In genomic region chr8:66860921-66861588, GRCm38 (mm10) we compare ENCODE assay signal across 8 mouse cellular contexts. TPM values are rescaled to one million over a fixed set of nuclear protein-coding genes. Genes with fewer than 3 reads are reported as not detected.
A peak's percentile ranks its signal among the peaks of the same experiment; 100 is the strongest.
DNase-seq lines count a peak whose midpoint lies in the region; ATAC-seq and TF ChIP-seq lines count a peak whose summit lies in the region.

No protein-coding gene starts in this region.

- 1% methylated on average over 38 of the region's 46 CpGs for WGBS in hindbrain, postnatal 0 days
- under 1% methylated on average over 37 of the region's 46 CpGs for WGBS in limb, embryonic 15.5 days
- WGBS in midbrain, embryonic 14.5 days, result under 1% methylated on average over 45 of the region's 46 CpGs
- WGBS in stomach, embryonic 16.5 days, result under 1% methylated on average over 46 of the region's 46 CpGs

- H3K4me2 ChIP-seq in hindbrain, postnatal 0 days (ENCODE audit: low read depth, low read length), result peak overlapping the region; percentile 73
- H3K4me2 ChIP-seq in limb, embryonic 15.5 days, result peak overlapping the region; percentile 88
- H3K4me2 ChIP-seq in midbrain, embryonic 14.5 days (ENCODE audit: low read length), result peak overlapping the region; percentile 84
- H3K4me2 ChIP-seq in stomach, embryonic 16.5 days (ENCODE audit: low read depth, low read length), result peak overlapping the region; percentile 84

- TF ChIP-seq CTCF in gastrocnemius, adult 2 months (IDR thresholded peaks at IDR 0.05), result no peak
- TF ChIP-seq CTCF in hindbrain, postnatal 0 days (IDR thresholded peaks at IDR 0.05; ENCODE audit: low read depth), result no peak

- H3K9ac ChIP-seq in hindbrain, postnatal 0 days (replicated peaks; ENCODE audit: low read length), result peak overlapping the region; percentile 68
- H3K9ac ChIP-seq in limb, embryonic 15.5 days, result peak overlapping the region; percentile 71
- H3K9ac ChIP-seq in midbrain, embryonic 14.5 days (replicated peaks; ENCODE audit: low read length), result peak overlapping the region; percentile 72
- H3K9ac ChIP-seq in stomach, embryonic 16.5 days (ENCODE audit: low read length), result peak overlapping the region; percentile 84

- H3K27ac ChIP-seq in gastrocnemius, adult 2 months, result peak overlapping the region; percentile 79
- H3K27ac ChIP-seq in hindbrain, postnatal 0 days, result no peak overlapping the region
- H3K27ac ChIP-seq in limb, embryonic 15.5 days, result 0 out of 2 replicates have a peak overlapping the region, but pooled peaks have one; percentile 33
- no peak overlapping the region for H3K27ac ChIP-seq in midbrain, embryonic 14.5 days (replicated peaks; ENCODE audit: low read depth, low read length)
- no peak overlapping the region for H3K27ac ChIP-seq in stomach, embryonic 16.5 days (ENCODE audit: low read length)

- H3K36me3 ChIP-seq in hindbrain, postnatal 0 days (ENCODE audit: insufficient read depth, low read length), result no peaks in the 10 kb centered on the region
- H3K36me3 ChIP-seq in limb, embryonic 15.5 days, result no peaks in the 10 kb centered on the region; the same call in 1 of the 2 replicates
- H3K36me3 ChIP-seq in midbrain, embryonic 14.5 days (ENCODE audit: control insufficient read depth, insufficient read depth, low read length), result no peaks in the 10 kb centered on the region
- H3K36me3 ChIP-seq in stomach, embryonic 16.5 days (ENCODE audit: control insufficient read depth, insufficient read depth, low read length), result no peaks in the 10 kb centered on the region

- no peaks in the 10 kb centered on the region for H3K27me3 ChIP-seq in hindbrain, postnatal 0 days (ENCODE audit: insufficient read depth, low read length)
- no peaks in the 10 kb centered on the region for H3K27me3 ChIP-seq in limb, embryonic 15.5 days
- H3K27me3 ChIP-seq in midbrain, embryonic 14.5 days (ENCODE audit: control insufficient read depth, insufficient read depth, low read length), result no peaks in the 10 kb centered on the region
- no peaks in the 10 kb centered on the region for H3K27me3 ChIP-seq in stomach, embryonic 16.5 days (ENCODE audit: control insufficient read depth, insufficient read depth, low read length)

- H3K4me1 ChIP-seq in hindbrain, postnatal 0 days (ENCODE audit: insufficient read depth, low read length), result peaks cover 11% of the 10 kb centered on the region
- peaks cover 13% of the 10 kb centered on the region for H3K4me1 ChIP-seq in limb, embryonic 15.5 days
- H3K4me1 ChIP-seq in midbrain, embryonic 14.5 days (ENCODE audit: control insufficient read depth, insufficient read depth, low read length), result peaks cover 19% of the 10 kb centered on the region
- peaks cover 5% of the 10 kb centered on the region; the same call in 1 of the 2 replicates for H3K4me1 ChIP-seq in stomach, embryonic 16.5 days (ENCODE audit: control insufficient read depth, insufficient read depth, low read length)

- no peaks in the 10 kb centered on the region for H3K9me3 ChIP-seq in hindbrain, postnatal 0 days (ENCODE audit: low read length)
- no peaks in the 10 kb centered on the region for H3K9me3 ChIP-seq in limb, embryonic 15.5 days
- H3K9me3 ChIP-seq in midbrain, embryonic 14.5 days (ENCODE audit: control insufficient read depth, low read length), result no peaks in the 10 kb centered on the region
- H3K9me3 ChIP-seq in stomach, embryonic 16.5 days (replicated peaks; ENCODE audit: control insufficient read depth, low read length), result no peaks in the 10 kb centered on the region

- peak; percentile 50 for ATAC-seq in hindbrain, postnatal 0 days
- no peak; the same call in 1 of the 2 replicates for ATAC-seq in limb, embryonic 15.5 days (ENCODE audit: insufficient number of reproducible peaks, low FRiP score, low TSS enrichment, low read depth)
- ATAC-seq in midbrain, embryonic 14.5 days (ENCODE audit: low FRiP score, low TSS enrichment), result peak; percentile 55
- peak; percentile 60 for ATAC-seq in stomach, embryonic 16.5 days (ENCODE audit: insufficient read depth, low FRiP score)

- DNase-seq in left cerebral cortex, postnatal 14 days (ENCODE audit: low spot score in 2 of 2), result peak; percentile 21 to 33
- DNase-seq in left cerebral cortex, adult 8-10 months (ENCODE audit: low spot score in 2 of 2), result no peak
- DNase-seq in cerebellum, adult 9-10 months, result peak; percentile 15
- DNase-seq in gastrocnemius, adult 2 months, result peak; percentile 53
- DNase-seq in hindbrain, postnatal 0 days (ENCODE audit: low spot score), result peak; percentile 42
- DNase-seq in midbrain, embryonic 14.5 days, result peak; percentile 56

- peak overlapping the region; percentile 70 for H3K4me3 ChIP-seq in gastrocnemius, adult 2 months
- H3K4me3 ChIP-seq in hindbrain, postnatal 0 days (ENCODE audit: low read length), result peak overlapping the region; percentile 82
- H3K4me3 ChIP-seq in limb, embryonic 15.5 days, result peak overlapping the region; percentile 92
- peak overlapping the region; percentile 84 for H3K4me3 ChIP-seq in midbrain, embryonic 14.5 days (replicated peaks; ENCODE audit: low read depth, low read length)
- H3K4me3 ChIP-seq in stomach, embryonic 16.5 days (replicated peaks; ENCODE audit: low read length), result peak overlapping the region; percentile 87

- intact Hi-C loops in left cerebral cortex, postnatal 14 days (cut with DNase I), result loop anchor here (5.0 kb wide), 1 partner anchor 164 kb away; the partner anchor contains the start of gene Npy1r
- intact Hi-C loops in gastrocnemius, adult 2 months (cut with DNase I), result no loop called here

RNA-seq across cellular contexts. Expression of gene Naf1, which starts 1.0 kb away (rescaled TPM):
- 10 to 100 TPM; 12.1 to 13.4 TPM for total RNA-seq in left cerebral cortex, postnatal 14 days (2021)
- total RNA-seq in left cerebral cortex, adult 8-10 months (2022), result 10 to 100 TPM; 13.0 to 15.4 (median 14.9) TPM
- 1 to 10 TPM; 3.3 to 4.6 TPM for total RNA-seq in gastrocnemius, adult 2 months (2021)
- total RNA-seq in hindbrain, postnatal 0 days (2014; rRNA removed), result 7.2 and 9.1 TPM in 2 replicates
- 2.9 TPM in 2 replicates for polyA plus RNA-seq in hindbrain, postnatal 0 days (2015; fragmentation: Nextera tagmentation; extraction: Ambion mirVana)
- 1.9 and 2.5 TPM in 2 replicates for polyA plus RNA-seq in limb, embryonic 15.5 days (2015; fragmentation: Nextera tagmentation; extraction: Ambion mirVana)
- 3.2 and 4.5 TPM in 2 replicates for polyA plus RNA-seq in midbrain, embryonic 14.5 days (2014; fragmentation: Nextera tagmentation; extraction: Ambion mirVana)
- polyA plus RNA-seq in stomach, embryonic 16.5 days (2015; fragmentation: Nextera tagmentation; extraction: Ambion mirVana), result 1.7 and 1.9 TPM in 2 replicates

Comparison
In these comparisons a context has a peak if more than half of its experiments do, and no peak if none do; other contexts are left out.
1. DNase-seq: peak in left cerebral cortex, postnatal 14 days (2 of 2), cerebellum, adult 9-10 months (single experiment), gastrocnemius, adult 2 months (single experiment), hindbrain, postnatal 0 days (single experiment) and midbrain, embryonic 14.5 days (single experiment); none in left cerebral cortex, adult 8-10 months (0 of 2).
2. H3K27ac ChIP-seq: peak in gastrocnemius, adult 2 months (single experiment) and limb, embryonic 15.5 days (single experiment); none in hindbrain, postnatal 0 days (single experiment), midbrain, embryonic 14.5 days (single experiment) and stomach, embryonic 16.5 days (single experiment).
3. Peak in every context shown above with its lines, with median percentiles within 50 percentile points of each other: H3K4me3 ChIP-seq, H3K4me2 ChIP-seq and H3K9ac ChIP-seq.